Mouse (Mus musculus) lung, adult 2 months (tissue): ENCODE data around the gene 6430531B16Rik.

Experiments
- CTCF ChIP-seq: fragments of 200-500 bp; IDR thresholded peaks from 2 replicates; pipeline ENCODE4 v1.5.1; 2011; ENCODE audit warnings: mild to moderate bottlenecking, low read length, control low read depth; ENCODE audit not compliant: insufficient read depth
- POLR2A ChIP-seq: fragments of 200-500 bp; IDR thresholded peaks from 2 replicates; pipeline ENCODE4 v1.6.1; 2011; ENCODE audit warnings: low read depth, mild to moderate bottlenecking, control low read depth, low read length, borderline replicate concordance; ENCODE audit errors: extremely low read depth

DNA sequence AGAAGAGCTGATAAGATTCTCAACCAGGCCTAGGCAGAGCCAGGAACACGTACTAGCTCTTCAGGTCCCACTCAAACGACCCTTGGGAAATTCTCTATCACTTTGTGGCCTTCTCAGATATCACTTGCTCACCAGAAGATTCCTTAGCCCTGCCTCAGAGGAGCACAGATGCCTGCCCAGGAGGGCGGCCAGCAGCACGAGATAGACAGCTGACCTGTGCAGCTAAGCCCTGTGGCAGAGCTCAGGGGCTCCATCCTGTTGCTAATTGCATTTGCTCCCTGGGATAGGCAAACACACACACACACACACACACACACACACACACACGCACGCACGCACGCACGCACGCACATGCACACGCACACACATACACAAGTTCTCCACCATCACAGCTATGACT, 3.5 kb upstream of the 6430531B16Rik start:
- TF ChIP-seq CTCF (no peak), POLR2A (no peak)
